8 mouse cellular contexts compared by ENCODE assay signal in the genomic region with DNA sequence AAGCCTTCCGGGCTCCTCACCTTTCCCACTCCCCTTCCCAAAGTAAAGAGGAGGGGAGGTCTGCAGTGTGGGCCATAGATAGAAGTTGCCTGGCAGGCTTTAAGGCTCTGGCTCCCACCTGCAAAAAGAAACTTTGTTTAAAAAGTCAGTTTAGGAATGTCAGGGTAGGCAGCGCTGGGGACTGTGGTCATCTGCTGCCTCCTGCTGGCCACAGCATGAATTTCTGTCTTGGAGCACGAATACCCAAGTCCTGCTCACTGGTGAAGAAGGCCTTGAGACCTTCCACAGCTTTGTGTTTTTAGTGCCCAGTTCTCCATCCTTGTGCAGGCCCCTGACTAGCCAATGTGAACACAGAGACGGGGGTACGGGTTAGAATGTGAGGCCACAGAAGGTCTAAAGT.
A peak's percentile ranks its signal among the peaks of the same experiment; 100 is the strongest.
DNase-seq lines count a peak whose midpoint lies in the region; ATAC-seq and TF ChIP-seq lines count a peak whose summit lies in the region.

No protein-coding gene starts in this region.

- no peaks in the 10 kb centered on the region for H3K9me3 ChIP-seq in midbrain, embryonic 10.5 days (replicated peaks)
- no peaks in the 10 kb centered on the region for H3K9me3 ChIP-seq in midbrain, embryonic 15.5 days
- no peaks in the 10 kb centered on the region for H3K9me3 ChIP-seq in liver, embryonic 14.5 days (ENCODE audit: control insufficient read depth, low read length)

- H3K9ac ChIP-seq in midbrain, embryonic 15.5 days = no peak overlapping the region
- no peak overlapping the region for H3K9ac ChIP-seq in liver, embryonic 14.5 days (replicated peaks)

- TF ChIP-seq CTCF in embryonic fibroblast, embryonic 13.5 days (IDR thresholded peaks at IDR 0.05; ENCODE audit: borderline replicate concordance, insufficient read depth, low read length) = peak; percentile 91
- TF ChIP-seq CTCF in liver, embryonic 14.5 days (IDR thresholded peaks at IDR 0.05; ENCODE audit: low read depth) = peak; percentile 91

- no peak for TF ChIP-seq EP300 in liver, embryonic 14.5 days (IDR thresholded peaks at IDR 0.05; ENCODE audit: low read depth)

- 67% methylated on average over 5 of the region's 5 CpGs for WGBS in midbrain, embryonic 10.5 days
- 73% methylated on average over 5 of the region's 5 CpGs for WGBS in midbrain, embryonic 15.5 days
- WGBS in liver, embryonic 14.5 days (ENCODE audit: insufficient replicate concordance) = 61% methylated on average over 5 of the region's 5 CpGs

- peak; percentile 63 for DNase-seq in midbrain, embryonic 10.5 days (ENCODE audit: low spot score)
- DNase-seq in adrenal gland, postnatal 36 days = peak; percentile 76 to 79
- peak; percentile 85 for DNase-seq in kidney, postnatal 10 days
- DNase-seq in liver, embryonic 14.5 days (ENCODE audit: low read depth in 3 of 3, low spot score in 3 of 3) = peak in 2 of 3 experiments; percentile 20 to 31
- peak; percentile 70 to 79 for DNase-seq in right cerebral cortex, postnatal 10 days (ENCODE audit: low spot score in 2 of 2)
- DNase-seq in urinary bladder, postnatal 36 days (ENCODE audit: low spot score in 2 of 2) = peak; percentile 45 to 67

- H3K4me1 ChIP-seq in midbrain, embryonic 10.5 days = peaks cover 3% of the 10 kb centered on the region; the same call in 1 of the 2 replicates
- no peaks in the 10 kb centered on the region for H3K4me1 ChIP-seq in midbrain, embryonic 15.5 days
- H3K4me1 ChIP-seq in embryonic fibroblast, embryonic 13.5 days (ENCODE audit: control insufficient read depth, insufficient read depth, low read length) = no peaks in the 10 kb centered on the region
- no peaks in the 10 kb centered on the region; a peak in 1 of 4 replicates for H3K4me1 ChIP-seq in liver, embryonic 14.5 days (replicated peaks; ENCODE audit: control insufficient read depth in 2 of 2, insufficient read depth in 2 of 2, low read length in 1 of 2)

- H3K36me3 ChIP-seq in midbrain, embryonic 10.5 days = peaks cover 85% of the 10 kb centered on the region
- H3K36me3 ChIP-seq in midbrain, embryonic 15.5 days (replicated peaks) = peaks cover 35% of the 10 kb centered on the region
- no peaks in the 10 kb centered on the region; the same call in none of the 2 replicates for H3K36me3 ChIP-seq in liver, embryonic 14.5 days (replicated peaks; ENCODE audit: control insufficient read depth, insufficient read depth, low read depth)

- H3K4me3 ChIP-seq in midbrain, embryonic 10.5 days = no peak overlapping the region
- no peak overlapping the region for H3K4me3 ChIP-seq in midbrain, embryonic 15.5 days
- no peak overlapping the region for H3K4me3 ChIP-seq in embryonic fibroblast, embryonic 13.5 days (ENCODE audit: insufficient read depth, low read length)
- H3K4me3 ChIP-seq in liver, embryonic 14.5 days (ENCODE audit: insufficient read depth in 1 of 2, low read depth in 2 of 2, low read length in 2 of 2) = no peak overlapping the region

- no peak for TF ChIP-seq POLR2A in embryonic fibroblast, embryonic 13.5 days (IDR thresholded peaks at IDR 0.05; ENCODE audit: low read depth, low read length)

- no peak for ATAC-seq in midbrain, embryonic 15.5 days (replicated peaks)
- no peak for ATAC-seq in liver, embryonic 14.5 days (ENCODE audit: insufficient read depth)

- no peaks in the 10 kb centered on the region for H3K27me3 ChIP-seq in midbrain, embryonic 10.5 days (ENCODE audit: low read depth, poor library complexity, severe bottlenecking)
- no peaks in the 10 kb centered on the region for H3K27me3 ChIP-seq in midbrain, embryonic 15.5 days (replicated peaks)
- no peaks in the 10 kb centered on the region for H3K27me3 ChIP-seq in liver, embryonic 14.5 days (ENCODE audit: control insufficient read depth, insufficient read depth, low read length)

- no peak overlapping the region for H3K4me2 ChIP-seq in midbrain, embryonic 15.5 days
- H3K4me2 ChIP-seq in liver, embryonic 14.5 days (ENCODE audit: low read depth) = no peak overlapping the region

- no peak overlapping the region for H3K27ac ChIP-seq in midbrain, embryonic 10.5 days (replicated peaks)
- no peak overlapping the region for H3K27ac ChIP-seq in midbrain, embryonic 15.5 days
- H3K27ac ChIP-seq in embryonic fibroblast, embryonic 13.5 days (ENCODE audit: insufficient read depth, low read length) = no peak overlapping the region
- H3K27ac ChIP-seq in liver, embryonic 14.5 days = no peak overlapping the region

Comparison
In these comparisons a context has a peak if more than half of its experiments do, and no peak if none do; other contexts are left out.
1. DNase-seq: peak in every context shown above with its lines; median percentile 85 in kidney, postnatal 10 days; 78 in adrenal gland, postnatal 36 days; 74 in right cerebral cortex, postnatal 10 days; 63 in midbrain, embryonic 10.5 days; 56 in urinary bladder, postnatal 36 days; 26 in liver, embryonic 14.5 days.